Mouse (Mus musculus) neutrophil, adult 5-6 weeks (primary cell): ENCODE data around the gene Zdhhc23. TPM values are rescaled to one million over a fixed set of nuclear protein-coding genes. Genes with fewer than 3 reads are reported as not detected.

Source experiments
- ATAC-seq: fragments of 151-379, 151-347 bp; 2 replicates; pipeline ENCODE4 v1.8.0; 2017; ENCODE audit warnings: mild to moderate bottlenecking, moderate TSS enrichment; ENCODE audit not compliant: insufficient number of reproducible peaks, poor library complexity, low FRiP score, severe bottlenecking; ENCODE audit errors: extremely low read depth
- total RNA-seq: library from RNA; stranded (forward); fragments of 200-1000 nt; gene quantifications from 2 replicates; pipeline ENCODE4 v1.2.3, GENCODE M21; 2017

Zdhhc23 gene
- total RNA-seq, 1 experiment from 2014 or later, result 5.1 TPM

- ATAC-seq, result no peak
These were observed 7.8 kb downstream of the Zdhhc23 start for GRCm38 (mm10) chr16:43971741-43972140.

GRCm38 (mm10) chr16:43971189-43971588, 8.4 kb downstream of the Zdhhc23 start:
- ATAC-seq, result no peak

- ATAC-seq, result no peak
These were observed 9.2 kb downstream of the Zdhhc23 start for GRCm38 (mm10) chr16:43970426-43970825.

- no peak for ATAC-seq
These were observed 13.7 kb downstream of the Zdhhc23 start for GRCm38 (mm10) chr16:43965781-43966389.

GRCm38 (mm10) chr16:43963780-43964179, 15.8 kb downstream of the Zdhhc23 start:
- no peak for ATAC-seq

- ATAC-seq, result no peak
These were observed 16.3 kb downstream of the Zdhhc23 start for GRCm38 (mm10) chr16:43963291-43963690.

- ATAC-seq, result no peak
These were observed 21.6 kb downstream of the Zdhhc23 start for GRCm38 (mm10) chr16:43958038-43958437.

- no peak for ATAC-seq
These were observed 24.7 kb downstream of the Zdhhc23 start for GRCm38 (mm10) chr16:43954913-43955312.

GRCm38 (mm10) chr16:43951591-43951990, 28.0 kb downstream of the Zdhhc23 start:
- ATAC-seq, result peak; percentile 94

GRCm38 (mm10) chr16:43945869-43946268, 33.7 kb downstream of the Zdhhc23 start:
- ATAC-seq, result no peak

- ATAC-seq, result no peak
These were observed 34.2 kb downstream of the Zdhhc23 start for GRCm38 (mm10) chr16:43945351-43945750.

GRCm38 (mm10) chr16:43940846-43941245, 38.7 kb downstream of the Zdhhc23 start:
- ATAC-seq, result no peak

GRCm38 (mm10) chr16:43935892-43936291, 43.7 kb downstream of the Zdhhc23 start:
- no peak for ATAC-seq

- no peak for ATAC-seq
These were observed 44.2 kb downstream of the Zdhhc23 start for GRCm38 (mm10) chr16:43935367-43935766.

GRCm38 (mm10) chr16:43934856-43935255, 44.7 kb downstream of the Zdhhc23 start:
- ATAC-seq, result no peak

- ATAC-seq, result no peak
These were observed 46.5 kb downstream of the Zdhhc23 start for GRCm38 (mm10) chr16:43933041-43933440.

GRCm38 (mm10) chr16:43932319-43932718, 47.3 kb downstream of the Zdhhc23 start:
- no peak for ATAC-seq

GRCm38 (mm10) chr16:43931502-43931901, 48.1 kb downstream of the Zdhhc23 start:
- no peak for ATAC-seq

GRCm38 (mm10) chr16:43930577-43930976, 49.0 kb downstream of the Zdhhc23 start:
- ATAC-seq, result no peak

- ATAC-seq, result no peak
These were observed 53.2 kb downstream of the Zdhhc23 start, which contains the start of gene Qtrt2 for GRCm38 (mm10) chr16:43926341-43926859. Qtrt2 (minus strand) TSS chr16:43926809.

GRCm38 (mm10) chr16:43925846-43926245, 53.7 kb downstream of the Zdhhc23 start:
- ATAC-seq, result no peak
